Mouse (Mus musculus) lung, embryonic 16.5 days (tissue): ENCODE data around the gene Tff1. TPM values are rescaled to one million over a fixed set of nuclear protein-coding genes. Genes with fewer than 3 reads are reported as not detected.

Source experiments
- ATAC-seq: fragments of 200-750 bp; cut with Nextera tagmentation; 2 replicates; pipeline ENCODE4 v1.8.0; 2017; ENCODE audit warnings: low read depth, mild to moderate bottlenecking, moderate library complexity
- H3K27ac ChIP-seq: fragments of 300-500 bp; sonication (generic); 2 replicates; pipeline ENCODE4 v1.5.1; 2014; ENCODE audit warnings: mild to moderate bottlenecking, control low read depth, low read length
- H3K27me3 ChIP-seq: fragments of 300-500 bp; sonication (generic); 2 replicates; pipeline ENCODE4 v1.6.1; 2014; ENCODE audit warnings: low read depth, low read length, mixed read lengths; ENCODE audit not compliant: control insufficient read depth, insufficient read depth
- H3K36me3 ChIP-seq: fragments of 300-500 bp; sonication (generic); 2 replicates; pipeline ENCODE4 v1.6.1; 2014; ENCODE audit warnings: low read length; ENCODE audit not compliant: control insufficient read depth, insufficient read depth
- H3K4me1 ChIP-seq: fragments of 300-500 bp; sonication (generic); replicated peaks from 2 replicates; pipeline ENCODE4 v1.6.1; 2014; ENCODE audit warnings: low read length, mixed read lengths; ENCODE audit not compliant: control insufficient read depth, insufficient read depth
- H3K4me2 ChIP-seq: fragments of 300-500 bp; sonication (generic); 2 replicates; pipeline ENCODE4 v1.6.1; 2014; ENCODE audit warnings: low read depth, low read length, control low read depth
- H3K4me3 ChIP-seq: fragments of 300-500 bp; sonication (generic); 2 replicates; pipeline ENCODE4 v1.5.1; 2014; ENCODE audit warnings: mild to moderate bottlenecking, low read length, control low read depth
- H3K9ac ChIP-seq: fragments of 300-500 bp; sonication (generic); 2 replicates; pipeline ENCODE4 v1.6.1; 2014; ENCODE audit warnings: low read length, control low read depth
- H3K9me3 ChIP-seq: fragments of 300-500 bp; sonication (generic); 2 replicates; pipeline ENCODE4 v1.6.1; 2016; ENCODE audit warnings: low read length; ENCODE audit not compliant: control insufficient read depth
- WGBS: fragments of 180-500 bp; shearing (Covaris S2); extraction: QIAGEN DNeasy Blood & Tissue Kit; methylation state at CpG from one replicate; pipeline ENCODE4 v1.1.7; 2014; 5-methylcytosine and 5-hydroxymethylcytosine counted together
- polyA plus RNA-seq: library from polyadenylated mRNA; unstranded; fragments of >200 nt; fragmentation: Nextera tagmentation; extraction: Ambion mirVana; gene quantifications from 2 replicates; pipeline ENCODE4 v1.2.1, GENCODE M21; 2015

The Tff1 gene
- polyA plus RNA-seq: not detected in 2 replicates

GRCm38 (mm10) chr17:31165127-31165526 lies at the start of gene Tff1:
Gene Tff1, minus strand, starts transcription at chr17:31165277.
- Histone ChIP-seq H3K4me3 (no peak within 1 kb of the TSS), H3K9ac (no peak within 1 kb of the TSS), H3K9me3 (no peaks in the 10 kb centered on the region), H3K4me1 (no peaks in the 10 kb centered on the region; the same call in 1 of the 2 replicates), H3K4me2 (no peak within 1 kb of the TSS), H3K36me3 (no peaks in the 10 kb centered on the region), H3K27me3 (no peaks in the 10 kb centered on the region), H3K27ac (no peak within 1 kb of the TSS)
- no peak for ATAC-seq
- WGBS: 68% methylated on average over 6 of the region's 6 CpGs

GRCm38 (mm10) chr17:31211881-31212280 lies 46.8 kb upstream of the Tff1 start:
- H3K27me3 ChIP-seq: no peaks in the 10 kb centered on the region
- no peak overlapping the region for H3K4me3 ChIP-seq
- H3K9me3 ChIP-seq: no peaks in the 10 kb centered on the region
- H3K27ac ChIP-seq: no peak overlapping the region
- WGBS: 81% methylated on average over 6 of the region's 6 CpGs
- no peak overlapping the region for H3K9ac ChIP-seq
- no peak for ATAC-seq
- H3K36me3 ChIP-seq: no peaks in the 10 kb centered on the region
- no peaks in the 10 kb centered on the region for H3K4me1 ChIP-seq
- H3K4me2 ChIP-seq: no peak overlapping the region

- H3K9ac ChIP-seq: no peak overlapping the region
- H3K9me3 ChIP-seq: no peaks in the 10 kb centered on the region
- H3K4me3 ChIP-seq: no peak overlapping the region
- H3K27me3 ChIP-seq: no peaks in the 10 kb centered on the region
- WGBS: 79% methylated on average over 7 of the region's 7 CpGs
- H3K27ac ChIP-seq: no peak overlapping the region
- no peaks in the 10 kb centered on the region for H3K36me3 ChIP-seq
- ATAC-seq: no peak
- no peak overlapping the region for H3K4me2 ChIP-seq
- H3K4me1 ChIP-seq: no peaks in the 10 kb centered on the region
Observed at GRCm38 (mm10) chr17:31210299-31210698, 45.2 kb upstream of the Tff1 start.

GRCm38 (mm10) chr17:31209376-31209930 lies 44.4 kb upstream of the Tff1 start:
- 85% methylated on average over 11 of the region's 11 CpGs for WGBS
- Histone ChIP-seq H3K4me3 (no peak overlapping the region), H3K4me1 (no peaks in the 10 kb centered on the region), H3K36me3 (no peaks in the 10 kb centered on the region), H3K27me3 (no peaks in the 10 kb centered on the region), H3K9ac (no peak overlapping the region), H3K9me3 (no peaks in the 10 kb centered on the region), H3K4me2 (no peak overlapping the region), H3K27ac (no peak overlapping the region)
- ATAC-seq: no peak

GRCm38 (mm10) chr17:31208654-31209053 lies 43.6 kb upstream of the Tff1 start:
- no peak for ATAC-seq
- Histone ChIP-seq H3K36me3 (no peaks in the 10 kb centered on the region), H3K4me3 (no peak overlapping the region), H3K27ac (no peak overlapping the region), H3K27me3 (no peaks in the 10 kb centered on the region), H3K9ac (no peak overlapping the region), H3K4me1 (no peaks in the 10 kb centered on the region), H3K4me2 (no peak overlapping the region), H3K9me3 (no peaks in the 10 kb centered on the region)
- 82% methylated on average over 8 of the region's 8 CpGs for WGBS

- Histone ChIP-seq H3K27ac (no peak within 1 kb of the TSS), H3K27me3 (no peaks in the 10 kb centered on the region), H3K9me3 (no peaks in the 10 kb centered on the region), H3K36me3 (no peaks in the 10 kb centered on the region), H3K4me3 (no peak within 1 kb of the TSS), H3K4me2 (no peak within 1 kb of the TSS), H3K4me1 (no peaks in the 10 kb centered on the region), H3K9ac (no peak within 1 kb of the TSS)
- WGBS: 50% methylated on average over 12 of the region's 12 CpGs
- no peak for ATAC-seq
Observed at GRCm38 (mm10) chr17:31207771-31208334, 42.8 kb upstream of the Tff1 start, which contains the start of gene Ubash3a. Gene Ubash3a, plus strand, starts transcription at chr17:31207873.

GRCm38 (mm10) chr17:31198877-31199276 lies 33.8 kb upstream of the Tff1 start, which contains the start of gene Tmprss3:
Gene Tmprss3, minus strand, starts transcription at chr17:31198977.
- Histone ChIP-seq H3K9ac (no peak within 1 kb of the TSS), H3K4me3 (no peak within 1 kb of the TSS), H3K4me1 (no peaks in the 10 kb centered on the region), H3K36me3 (no peaks in the 10 kb centered on the region), H3K4me2 (no peak within 1 kb of the TSS), H3K27me3 (no peaks in the 10 kb centered on the region), H3K27ac (no peak within 1 kb of the TSS), H3K9me3 (no peaks in the 10 kb centered on the region)
- WGBS: 83% methylated on average over 11 of the region's 11 CpGs
- no peak for ATAC-seq

- Histone ChIP-seq H3K4me3 (no peak overlapping the region), H3K9me3 (no peaks in the 10 kb centered on the region), H3K27ac (no peak overlapping the region), H3K36me3 (no peaks in the 10 kb centered on the region), H3K4me1 (peaks cover 2% of the 10 kb centered on the region; the same call in 1 of the 2 replicates), H3K4me2 (no peak overlapping the region), H3K9ac (no peak overlapping the region), H3K27me3 (no peaks in the 10 kb centered on the region)
- WGBS: 76% methylated on average over 7 of the region's 7 CpGs
- no peak for ATAC-seq
Observed at GRCm38 (mm10) chr17:31196283-31196682, 31.2 kb upstream of the Tff1 start.

GRCm38 (mm10) chr17:31195207-31195606 lies 30.1 kb upstream of the Tff1 start:
- 81% methylated on average over 6 of the region's 6 CpGs for WGBS
- no peak overlapping the region for H3K27ac ChIP-seq
- ATAC-seq: no peak

More at GRCm38 (mm10) chr17:31195207-31195606, 30.1 kb upstream of the Tff1 start:
- Histone ChIP-seq H3K9ac (no peak overlapping the region), H3K36me3 (no peaks in the 10 kb centered on the region), H3K4me1 (peaks cover 2% of the 10 kb centered on the region; the same call in 1 of the 2 replicates), H3K27me3 (no peaks in the 10 kb centered on the region), H3K4me3 (no peak overlapping the region), H3K4me2 (no peak overlapping the region), H3K9me3 (no peaks in the 10 kb centered on the region)
